Mouse (Mus musculus): Measurements from ENCODE around the gene Necab2.

The Necab2 gene

GRCm38 (mm10) chr8:119427634-119428349 is 18.7 kb upstream of the Necab2 start:
- CTCF ChIA-PET = interaction anchor here (0.8 to 1.4 kb wide), 3 partner anchors 11 to 63 kb away, joined by 3 to 6 read pairs (median 4); no protein-coding TSS in a partner anchor

GRCm38 (mm10) chr8:119428350-119428740 is 18.2 kb upstream of the Necab2 start:
- CTCF ChIA-PET = interaction anchor here (0.8 to 1.4 kb wide), 3 partner anchors 10 to 62 kb away, joined by 3 to 6 read pairs (median 4); no protein-coding TSS in a partner anchor

GRCm38 (mm10) chr8:119428766-119429327 is 17.7 kb upstream of the Necab2 start:
- CTCF ChIA-PET = interaction anchor here (0.6 to 1.4 kb wide), 3 partner anchors 10 to 16 kb away, joined by 3 to 6 read pairs (median 4); no protein-coding TSS in a partner anchor

GRCm38 (mm10) chr8:119429552-119429951 is 17.0 kb upstream of the Necab2 start:
- CTCF ChIA-PET = interaction anchor here (0.6 kb wide), 1 partner anchor 11 kb away, joined by 4 read pairs; no protein-coding TSS in a partner anchor

- CTCF ChIA-PET = no interaction called here
These were observed 16.3 kb upstream of the Necab2 start for GRCm38 (mm10) chr8:119430250-119430649.

- CTCF ChIA-PET = no interaction called here
These were observed 15.8 kb upstream of the Necab2 start for GRCm38 (mm10) chr8:119430690-119431089.

- CTCF ChIA-PET = interaction anchor here (0.7 kb wide), 1 partner anchor 20 kb away, joined by 4 read pairs; no protein-coding TSS in a partner anchor
These were observed 14.1 kb upstream of the Necab2 start for GRCm38 (mm10) chr8:119432372-119432771.

- CTCF ChIA-PET = no interaction called here
These were observed 12.8 kb upstream of the Necab2 start, which contains the start of gene Osgin1 for GRCm38 (mm10) chr8:119433582-119434174. Osgin1 (plus strand) TSS chr8:119434124.

GRCm38 (mm10) chr8:119434569-119434968 is 11.9 kb upstream of the Necab2 start:
- CTCF ChIA-PET = no interaction called here

- CTCF ChIA-PET = no interaction called here
These were observed 11.0 kb upstream of the Necab2 start for GRCm38 (mm10) chr8:119435527-119435926.

- CTCF ChIA-PET = interaction anchor here (2.5 kb wide), 1 partner anchor 24 kb away, joined by 9 read pairs; no protein-coding TSS in a partner anchor
These were observed 10.2 kb upstream of the Necab2 start for GRCm38 (mm10) chr8:119436331-119436730.

- CTCF ChIA-PET = interaction anchor here (1.1 to 2.5 kb wide), 3 partner anchors 12 to 24 kb away, joined by 4 to 9 read pairs (median 5); no protein-coding TSS in a partner anchor
These were observed 9.6 kb upstream of the Necab2 start for GRCm38 (mm10) chr8:119436933-119437332.

GRCm38 (mm10) chr8:119437506-119437905 is 9.0 kb upstream of the Necab2 start:
- CTCF ChIA-PET = interaction anchor here (1.1 to 2.5 kb wide), 3 partner anchors 13 to 25 kb away, joined by 4 to 9 read pairs (median 5); no protein-coding TSS in a partner anchor

- CTCF ChIA-PET = interaction anchor here (0.6 to 2.5 kb wide), 4 partner anchors 10 to 374 kb away, joined by 3 to 9 read pairs (median 4); no protein-coding TSS in a partner anchor
These were observed 7.6 kb upstream of the Necab2 start for GRCm38 (mm10) chr8:119438876-119439275.

- CTCF ChIA-PET = interaction anchor here (1.4 kb wide), 1 partner anchor 32 kb away, joined by 4 read pairs; no protein-coding TSS in a partner anchor
These were observed 7.1 kb upstream of the Necab2 start for GRCm38 (mm10) chr8:119439424-119439823.

- CTCF ChIA-PET = interaction anchor here (0.6 to 1.4 kb wide), 2 partner anchors 32 to 129 kb away, joined by 3 to 4 read pairs; no protein-coding TSS in a partner anchor
These were observed 6.6 kb upstream of the Necab2 start for GRCm38 (mm10) chr8:119439893-119440249.

- CTCF ChIA-PET = interaction anchor here (0.6 to 1.4 kb wide), 8 partner anchors 11 to 302 kb away, joined by 3 to 8 read pairs (median 4); no protein-coding TSS in a partner anchor
These were observed 6.1 kb upstream of the Necab2 start for GRCm38 (mm10) chr8:119440250-119440951.

- CTCF ChIA-PET = interaction anchor here (0.7 to 1.4 kb wide), 7 partner anchors 12 to 301 kb away, joined by 3 to 8 read pairs (median 4); no protein-coding TSS in a partner anchor
These were observed 5.6 kb upstream of the Necab2 start for GRCm38 (mm10) chr8:119440952-119441270.

- CTCF ChIA-PET = interaction anchor here (0.8 kb wide), 1 partner anchor 29 kb away, joined by 4 read pairs; no protein-coding TSS in a partner anchor
These were observed 4.5 kb upstream of the Necab2 start for GRCm38 (mm10) chr8:119442013-119442412.

- CTCF ChIA-PET = no interaction called here
These were observed 3.5 kb upstream of the Necab2 start for GRCm38 (mm10) chr8:119442970-119443369.
